Mouse (Mus musculus): Measurements from ENCODE around the gene Sdad1.

- peak; percentile 23; the same call in 1 of the 2 replicates for TF ChIP-seq CTCF (conservative IDR thresholded peaks at IDR 0.05; ENCODE audit: insufficient read depth, insufficient read length, low read depth, low read length)
- no peak for TF ChIP-seq POLR2A (IDR thresholded peaks at IDR 0.05; ENCODE audit: low read depth, low read length)
These were observed 1.9 kb upstream of the Sdad1 start for GRCm38 (mm10) chr5:92312046-92312715.
